Mouse (Mus musculus) cerebellum, adult 9-11 months (tissue): ENCODE data around the gene Vmn1r72.
"Not testable (repeated sequence)": the region's sequence is repeated elsewhere in the genome, so short reads cannot be mapped to it uniquely, and the experiment has no call there.

Source experiments
- DNase-seq: peaks from one replicate; pipeline ENCODE4 v3.0.0; 2022

The Vmn1r72 gene

GRCm38 (mm10) chr7:11680047-11680446, at the start of gene Vmn1r72:
Gene Vmn1r72 (minus strand): TSS chr7:11680147.
- not testable (repeated sequence) for DNase-seq

- DNase-seq = not testable (repeated sequence)
These were observed 62.9 kb downstream of the Vmn1r72 start for GRCm38 (mm10) chr7:11617082-11617481.
